Comparison of ENCODE assay signal across 19 mouse cellular contexts in the genomic region with DNA sequence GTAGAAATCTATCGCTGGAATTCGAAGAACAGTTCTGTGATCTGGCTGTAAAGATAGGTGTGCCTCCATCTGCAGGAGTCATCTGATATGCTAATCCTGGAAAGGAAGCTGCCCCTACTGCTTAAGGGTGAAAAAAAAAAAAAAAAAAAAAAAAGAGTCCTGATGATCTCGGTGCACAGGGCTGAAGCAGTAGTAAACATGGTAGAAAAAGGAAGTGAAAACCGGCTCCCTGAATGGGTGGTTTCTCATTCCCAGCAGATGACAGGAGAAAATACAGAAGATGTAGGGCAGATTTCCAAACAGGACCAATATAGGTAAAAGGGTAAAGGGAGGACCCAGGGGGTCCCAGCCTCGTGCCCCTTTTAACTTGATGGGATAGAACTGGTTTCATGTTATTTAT. TPM values are rescaled to one million over a fixed set of nuclear protein-coding genes. Genes with fewer than 3 reads are reported as not detected.
"Had no signal": no experiment of that assay in that cellular context is flagged by ENCODE, and none has a peak within 500 bp of the region (broad histone marks: within the 10 kb centered on the region; RNA-seq: fewer than 3 reads in every experiment).

No protein-coding gene starts in this region.

- H3K27ac ChIP-seq: liver, embryonic 15.5 days; midbrain, embryonic 10.5 days; midbrain, embryonic 12.5 days; neural tube, embryonic 13.5 days; neural tube, embryonic 15.5 days; stomach, embryonic 15.5 days; stomach, postnatal 0 days had no signal

- H3K4me1 ChIP-seq: liver, embryonic 15.5 days; midbrain, embryonic 12.5 days; neural tube, embryonic 13.5 days; neural tube, embryonic 15.5 days; stomach, embryonic 15.5 days had no signal

- DNase-seq: liver, postnatal 0 days; lung, embryonic 14.5 days; lung, postnatal 10 days; lung, postnatal 4 days; midbrain, embryonic 14.5 days; right cerebral cortex, postnatal 14 days; thymus, adult 2 months; thymus, postnatal 25 days; thymus, postnatal 4 days had no signal

- ATAC-seq: liver, postnatal 0 days; midbrain, embryonic 16.5 days had no signal

- H3K36me3 ChIP-seq: liver, embryonic 15.5 days; midbrain, embryonic 10.5 days; midbrain, embryonic 12.5 days; neural tube, embryonic 13.5 days; neural tube, embryonic 15.5 days; stomach, embryonic 15.5 days had no signal

- H3K9me3 ChIP-seq: liver, embryonic 15.5 days; midbrain, embryonic 10.5 days; midbrain, embryonic 12.5 days; neural tube, embryonic 13.5 days; neural tube, embryonic 15.5 days; stomach, embryonic 15.5 days had no signal

- H3K4me3 ChIP-seq: liver, embryonic 15.5 days; midbrain, embryonic 10.5 days; midbrain, embryonic 12.5 days; myocyte; neural tube, embryonic 13.5 days; neural tube, embryonic 15.5 days; stomach, embryonic 15.5 days had no signal

- H3K9ac ChIP-seq: liver, embryonic 15.5 days; liver, postnatal 0 days; lung, embryonic 14.5 days; midbrain, embryonic 12.5 days; neural tube, embryonic 13.5 days; neural tube, embryonic 15.5 days; stomach, embryonic 15.5 days had no signal

RNA-seq across cellular contexts. Expression of gene Wdr72, which starts 16.1 kb away (rescaled TPM):
- total RNA-seq: megakaryocyte-erythroid progenitor cell, adult 5-6 weeks had no signal
